Comparison of ENCODE assay signal across 8 mouse cellular contexts in the genomic region with DNA sequence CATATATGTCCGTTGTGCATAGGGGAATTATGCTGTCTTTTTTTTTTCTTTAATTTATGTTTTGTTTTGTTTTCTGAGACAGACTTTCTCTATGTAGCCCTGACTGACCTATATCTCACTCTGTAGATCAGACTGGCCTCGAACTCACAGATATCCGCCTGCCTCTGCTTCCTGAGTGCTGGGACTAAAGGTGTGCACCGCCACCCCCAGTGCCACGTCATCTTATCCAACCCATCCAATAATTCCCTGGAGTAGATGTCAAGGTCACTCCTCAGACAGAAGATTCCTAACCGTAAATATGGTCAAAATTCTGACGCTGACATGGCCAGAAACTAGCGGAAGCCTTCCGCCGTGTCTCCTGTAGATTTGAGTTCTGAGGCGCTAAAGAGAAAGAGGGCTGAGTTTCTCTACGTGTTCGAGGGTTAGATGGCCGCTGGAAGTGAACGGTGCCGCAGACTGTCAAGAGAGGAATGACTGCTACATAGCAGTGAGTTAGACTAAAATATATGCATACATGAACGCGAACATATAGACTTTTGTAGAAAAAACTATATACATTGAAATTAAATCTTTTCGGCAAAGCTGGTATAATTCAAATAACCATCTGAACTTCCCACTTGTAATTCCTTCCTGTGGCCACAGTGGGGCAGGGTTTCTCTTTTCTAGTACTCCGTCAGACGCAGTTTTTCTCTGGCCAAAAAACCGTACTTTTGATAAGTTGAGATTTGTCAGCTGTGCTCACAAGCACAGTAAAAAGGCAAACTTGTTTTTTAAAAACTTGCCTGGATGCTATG. TPM values are rescaled to one million over a fixed set of nuclear protein-coding genes. Genes with fewer than 3 reads are reported as not detected.
A peak's percentile ranks its signal among the peaks of the same experiment; 100 is the strongest.
DNase-seq lines count a peak whose midpoint lies in the region; ATAC-seq lines count a peak whose summit lies in the region.

No protein-coding gene starts in this region.

- intact Hi-C loops in left cerebral cortex, postnatal 25 days (cut with DNase I): loop anchor here (2.0 kb wide), 1 partner anchor 530 kb away; no protein-coding TSS in a partner anchor

- no peak for ATAC-seq in intestine, embryonic 14.5 days (replicated peaks; ENCODE audit: low FRiP score, low TSS enrichment, low read depth)
- peak; percentile 87 for ATAC-seq in megakaryocyte-erythroid progenitor cell, adult 5-6 weeks (replicated peaks; ENCODE audit: low FRiP score, low TSS enrichment, poor library complexity, severe bottlenecking)

- no peaks in the 10 kb centered on the region for H3K9me3 ChIP-seq in intestine, embryonic 14.5 days (ENCODE audit: control insufficient read depth, low read length)

- 0 out of 2 replicates have a peak overlapping the region, but pooled peaks have one; percentile 11 for H3K9ac ChIP-seq in intestine, embryonic 14.5 days (ENCODE audit: low read length)

- H3K4me2 ChIP-seq in intestine, embryonic 14.5 days (ENCODE audit: low read length): peak overlapping the region; percentile 56

- no peak overlapping the region for H3K27ac ChIP-seq in intestine, embryonic 14.5 days (ENCODE audit: low read depth)

- peak; percentile 66 for DNase-seq in gastrocnemius, adult 18-20 months (ENCODE audit: low spot score)
- DNase-seq in gastrocnemius, postnatal 25 days: no peak
- peak; percentile 80 for DNase-seq in cerebellum, postnatal 14 days
- peak; percentile 37 to 80 for DNase-seq in frontal cortex, postnatal 36 days (ENCODE audit: low spot score in 2 of 2)
- DNase-seq in intestine, embryonic 14.5 days (ENCODE audit: low spot score): peak; percentile 75
- DNase-seq in left cerebral cortex, postnatal 25 days (ENCODE audit: low spot score in 2 of 2): peak; percentile 69 to 79
- DNase-seq in right cerebral cortex, postnatal 36 days (ENCODE audit: low spot score in 2 of 2): peak; percentile 31 to 32

- H3K4me3 ChIP-seq in intestine, embryonic 14.5 days (ENCODE audit: low read depth, low read length): peak overlapping the region; percentile 34

- H3K27me3 ChIP-seq in intestine, embryonic 14.5 days (replicated peaks; ENCODE audit: control insufficient read depth, insufficient read depth, low read length): no peaks in the 10 kb centered on the region

- H3K36me3 ChIP-seq in intestine, embryonic 14.5 days (ENCODE audit: control insufficient read depth, insufficient read depth, low read length): no peaks in the 10 kb centered on the region

- H3K4me1 ChIP-seq in intestine, embryonic 14.5 days (replicated peaks; ENCODE audit: control insufficient read depth, insufficient read depth, low read length): no peaks in the 10 kb centered on the region; the same call in 1 of the 2 replicates

- 12% methylated on average over 22 of the region's 22 CpGs for WGBS in intestine, embryonic 14.5 days

RNA-seq across cellular contexts. Expression of a gene that starts 5.7 kb away (rescaled TPM):
- total RNA-seq in gastrocnemius, adult 18-20 months (2021): 10 to 100 TPM; 25.3 to 30.0 TPM
- 10 to 100 TPM; 34.6 to 38.7 TPM for total RNA-seq in gastrocnemius, postnatal 25 days (2021)
- 368 and 380 TPM in 2 replicates for polyA plus RNA-seq in intestine, embryonic 14.5 days (2014; fragmentation: Nextera tagmentation; extraction: Ambion mirVana)
- total RNA-seq in left cerebral cortex, postnatal 25 days (2021): 10 to 100 TPM; 64.7 to 66.8 TPM
- total RNA-seq in megakaryocyte-erythroid progenitor cell, adult 5-6 weeks (2014; fragmentation: Nextera tagmentation): 102 and 150 TPM in 2 replicates
- total RNA-seq in megakaryocyte-erythroid progenitor cell, adult 5-6 weeks (2017): 117 and 156 TPM in 2 replicates

RNA-seq across cellular contexts. Expression of a gene that starts 15.2 kb away (rescaled TPM):
- 100 to 1,000 TPM; 315 to 345 TPM for total RNA-seq in gastrocnemius, adult 18-20 months (2021)
- 100 to 1,000 TPM; 316 to 328 TPM for total RNA-seq in gastrocnemius, postnatal 25 days (2021)
- polyA plus RNA-seq in intestine, embryonic 14.5 days (2014; fragmentation: Nextera tagmentation; extraction: Ambion mirVana): 1,183 and 1,258 TPM in 2 replicates
- total RNA-seq in left cerebral cortex, postnatal 25 days (2021): 100 to 1,000 TPM; 306 to 319 TPM
- 2,689 and 3,227 TPM in 2 replicates for total RNA-seq in megakaryocyte-erythroid progenitor cell, adult 5-6 weeks (2014; fragmentation: Nextera tagmentation)
- 3,423 and 3,590 TPM in 2 replicates for total RNA-seq in megakaryocyte-erythroid progenitor cell, adult 5-6 weeks (2017)

Comparison
In these comparisons a context has a peak if more than half of its experiments do, and no peak if none do; other contexts are left out.
1. RNA of a gene that starts 15.2 kb away (total RNA-seq): 2,689 to 3,590 TPM in megakaryocyte-erythroid progenitor cell, adult 5-6 weeks; 315 to 345 TPM in gastrocnemius, adult 18-20 months, 316 to 328 TPM in gastrocnemius, postnatal 25 days and 306 to 319 TPM in left cerebral cortex, postnatal 25 days; every median in the first group is over 4 times any median in the second.